Mouse (Mus musculus) cerebellum, postnatal 10 days (tissue): ENCODE results near the gene Gm16223.

Experiments
- DNase-seq, 2 experiments: peaks; one replicate each; pipeline ENCODE4 v3.0.0; 2021; ENCODE audit warnings: mixed read lengths in 2 of 2

The Gm16223 gene

GRCm38 (mm10) chr5:42224840-42225239 is 157.1 kb downstream of the Gm16223 start:
- DNase-seq: peak; percentile 84 to 88

GRCm38 (mm10) chr5:42228631-42229030 is 160.9 kb downstream of the Gm16223 start:
- peak; percentile 64 to 80 for DNase-seq

DNA sequence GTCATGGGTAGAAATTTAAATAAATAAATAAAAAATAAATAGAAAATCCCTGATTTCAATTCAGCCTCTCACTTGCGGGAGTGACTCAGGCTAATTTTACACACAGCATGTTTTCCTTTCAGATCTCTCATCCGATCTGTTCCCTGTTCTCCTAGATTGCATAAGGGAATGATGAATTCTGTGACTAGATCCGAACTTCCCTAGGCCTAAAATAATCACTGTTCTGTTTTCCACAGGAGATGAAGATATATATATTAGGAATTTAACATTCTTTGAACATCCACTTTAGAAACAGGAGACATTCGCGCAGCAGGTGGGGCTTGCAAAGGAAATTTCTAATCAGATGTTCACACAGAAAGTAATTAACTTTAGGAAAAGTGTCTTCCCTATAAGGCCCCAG is 171.5 kb downstream of the Gm16223 start:
- no peak for DNase-seq

GRCm38 (mm10) chr5:42239806-42240205 is 172.0 kb downstream of the Gm16223 start:
- no peak for DNase-seq

GRCm38 (mm10) chr5:42250376-42250775 is 182.6 kb downstream of the Gm16223 start:
- no peak for DNase-seq
